Mouse (Mus musculus) liver, postnatal 0 days (tissue): ENCODE measurements at regions not wholly inside any gene's neighbourhood (a gene's known extent, or its start where the extent isn't known, plus 50 kb on each side); places are given as distances from the start of the nearest gene placed in this dataset.

Experiments
- CTCF ChIP-seq: sonication (generic); IDR thresholded peaks from 2 replicates; pipeline ENCODE4 v1.5.1; 2016; ENCODE audit warnings: antibody characterized with exemption, low read depth
- EP300 ChIP-seq: IDR thresholded peaks from 2 replicates; pipeline ENCODE4 v1.6.1; 2016; ENCODE audit warnings: antibody characterized with exemption, low read depth, mild to moderate bottlenecking

DNA sequence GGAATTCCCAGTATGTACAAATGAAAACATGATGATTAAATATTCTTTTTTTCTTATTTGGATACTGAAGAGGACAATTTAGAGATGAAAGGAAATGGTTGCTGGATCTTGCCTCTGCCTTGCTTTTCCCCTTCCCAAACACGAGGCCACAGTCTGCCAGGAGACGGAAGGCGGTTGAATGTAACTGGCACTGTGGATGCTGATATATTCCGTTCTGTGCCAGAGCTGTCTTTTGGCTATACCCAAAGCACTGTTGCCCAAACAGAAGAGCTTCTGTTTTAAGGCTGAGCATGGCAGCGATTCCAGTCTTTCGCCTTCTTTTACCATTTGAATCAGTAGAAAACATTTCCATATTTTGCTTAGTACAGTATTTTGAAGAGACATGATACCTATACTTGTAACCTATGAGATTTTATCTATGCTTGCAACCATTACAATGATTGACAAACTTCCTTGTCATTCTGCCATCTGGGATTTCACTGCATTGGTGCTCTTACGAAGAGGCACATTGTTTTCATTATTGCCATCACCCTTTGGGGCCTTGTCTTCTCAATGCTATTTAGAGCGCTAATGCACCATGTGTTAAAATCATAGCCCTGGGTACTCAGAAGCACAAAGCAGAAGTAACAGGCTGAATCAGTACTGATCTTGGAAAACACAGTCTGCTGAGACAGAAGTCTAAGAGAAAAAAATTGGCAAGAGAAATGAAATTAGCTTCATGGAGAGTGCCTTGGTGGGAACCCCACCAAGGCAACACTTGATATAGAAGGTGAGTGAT lies 504.6 kb downstream of the Anxa1 start:
- TF ChIP-seq CTCF (no peak), EP300 (no peak)
